Mouse (Mus musculus) midbrain, embryonic 14.5 days (tissue): ENCODE measurements around the gene Clcn1. TPM values are rescaled to one million over a fixed set of nuclear protein-coding genes. Genes with fewer than 3 reads are reported as not detected.

Source experiments
- ATAC-seq: fragments of 200-750 bp; cut with Nextera tagmentation; 2 replicates; pipeline ENCODE4 v1.8.0; 2017; ENCODE audit warnings: moderate number of reproducible peaks, moderate library complexity; ENCODE audit not compliant: low FRiP score, low TSS enrichment
- DNase-seq: peaks from one replicate; pipeline ENCODE4 v3.0.0-alpha.2; 2015
- H3K27ac ChIP-seq: fragments of 300-500 bp; sonication (generic); replicated peaks from 2 replicates; pipeline ENCODE4 v1.5.1; 2014; ENCODE audit warnings: mild to moderate bottlenecking, low read depth, low read length, moderate library complexity
- H3K27me3 ChIP-seq: fragments of 300-500 bp; sonication (generic); 2 replicates; pipeline ENCODE4 v1.6.1; 2014; ENCODE audit warnings: low read length, control low read depth, mixed read lengths; ENCODE audit not compliant: control insufficient read depth, insufficient read depth
- H3K36me3 ChIP-seq: fragments of 300-500 bp; sonication (generic); 2 replicates; pipeline ENCODE4 v1.6.1; 2014; ENCODE audit warnings: low read length, control low read depth; ENCODE audit not compliant: control insufficient read depth, insufficient read depth
- H3K4me1 ChIP-seq: fragments of 300-500 bp; sonication (generic); 2 replicates; pipeline ENCODE4 v1.6.1; 2014; ENCODE audit warnings: mild to moderate bottlenecking, antibody characterized with exemption, low read length, control low read depth; ENCODE audit not compliant: control insufficient read depth, insufficient read depth
- H3K4me2 ChIP-seq: fragments of 300-500 bp; sonication (generic); 2 replicates; pipeline ENCODE4 v1.6.1; 2014; ENCODE audit warnings: mild to moderate bottlenecking, low read length, moderate library complexity
- H3K4me3 ChIP-seq: fragments of 300-500 bp; sonication (generic); replicated peaks from 2 replicates; pipeline ENCODE4 v1.5.1; 2014; ENCODE audit warnings: low read depth, low read length
- H3K9ac ChIP-seq: fragments of 300-500 bp; sonication (generic); replicated peaks from 2 replicates; pipeline ENCODE4 v1.6.1; 2014; ENCODE audit warnings: mild to moderate bottlenecking, low read length, moderate library complexity
- H3K9me3 ChIP-seq: fragments of 300-500 bp; sonication (generic); 2 replicates; pipeline ENCODE4 v1.6.1; 2016; ENCODE audit warnings: low read length, control low read depth, mixed read lengths; ENCODE audit not compliant: control insufficient read depth
- WGBS: fragments of 180-500 bp; shearing (Covaris S2); extraction: QIAGEN DNeasy Blood & Tissue Kit; methylation state at CpG from one replicate; pipeline ENCODE4 v1.1.7; 2014; 5-methylcytosine and 5-hydroxymethylcytosine counted together
- polyA plus RNA-seq: library from polyadenylated mRNA; unstranded; fragments of >200 nt; fragmentation: Nextera tagmentation; extraction: Ambion mirVana; gene quantifications from 2 replicates; pipeline ENCODE4 v1.2.1, GENCODE M21; 2014

Clcn1 gene
- polyA plus RNA-seq, 1 experiment from 2014 or later = 2.8 TPM

GRCm38 (mm10) chr6:42364066-42364465 lies 77.6 kb downstream of the Clcn1 start:
- no peak overlapping the region for H3K9ac ChIP-seq
- ATAC-seq (no peak), DNase-seq (no peak)
- H3K4me3 ChIP-seq = no peak overlapping the region
- WGBS = 85% methylated on average over 4 of the region's 4 CpGs
- H3K4me2 ChIP-seq = no peak overlapping the region
- H3K27me3 ChIP-seq = no peaks in the 10 kb centered on the region
- peaks cover 14% of the 10 kb centered on the region for H3K36me3 ChIP-seq
- no peaks in the 10 kb centered on the region for H3K9me3 ChIP-seq
- H3K4me1 ChIP-seq = no peaks in the 10 kb centered on the region
- H3K27ac ChIP-seq = no peak overlapping the region

- no peak overlapping the region for H3K9ac ChIP-seq
- H3K4me3 ChIP-seq = no peak overlapping the region
- H3K9me3 ChIP-seq = no peaks in the 10 kb centered on the region
- no peaks in the 10 kb centered on the region for H3K27me3 ChIP-seq
- no peaks in the 10 kb centered on the region for H3K4me1 ChIP-seq
- DNase-seq (no peak), ATAC-seq (no peak)
- WGBS = 93% methylated on average over 15 of the region's 15 CpGs
- peaks cover 8% of the 10 kb centered on the region; the same call in 1 of the 2 replicates for H3K36me3 ChIP-seq
- H3K4me2 ChIP-seq = no peak overlapping the region
- H3K27ac ChIP-seq = no peak overlapping the region
Observed at GRCm38 (mm10) chr6:42364607-42365006, 78.1 kb downstream of the Clcn1 start.

GRCm38 (mm10) chr6:42365215-42365614 lies 78.7 kb downstream of the Clcn1 start:
- Histone ChIP-seq H3K4me1 (no peaks in the 10 kb centered on the region), H3K27me3 (no peaks in the 10 kb centered on the region), H3K27ac (no peak overlapping the region), H3K36me3 (peaks cover 3% of the 10 kb centered on the region; the same call in 1 of the 2 replicates), H3K4me2 (no peak overlapping the region), H3K9ac (no peak overlapping the region), H3K9me3 (no peaks in the 10 kb centered on the region), H3K4me3 (no peak overlapping the region)
- 85% methylated on average over 6 of the region's 6 CpGs for WGBS
- ATAC-seq = no peak
- DNase-seq = no peak

Other genes starting within 250 kb of the Clcn1 start
- gene Sva, start 248.3 kb upstream of the Clcn1 start, polyA plus RNA-seq = not detected in 2 replicates
- not detected in 2 replicates for gene Tas2r139, start 145.7 kb upstream of the Clcn1 start, polyA plus RNA-seq
- not detected in 2 replicates for gene Tas2r144, start 71.4 kb upstream of the Clcn1 start, polyA plus RNA-seq
- 8.4 and 10.2 TPM in 2 replicates for gene Gstk1, start 40.8 kb upstream of the Clcn1 start, polyA plus RNA-seq
- gene Tmem139, start 24.7 kb upstream of the Clcn1 start, polyA plus RNA-seq = 0.18 TPM in 1 of 2 replicates, not detected in the other
- 41.9 and 51.0 TPM in 2 replicates for gene Casp2, start 21.7 kb upstream of the Clcn1 start, polyA plus RNA-seq
- gene Fam131b, start 38.0 kb downstream of the Clcn1 start, polyA plus RNA-seq = 4.6 and 6.2 TPM in 2 replicates
- gene Zyx, start 62.9 kb downstream of the Clcn1 start, polyA plus RNA-seq = 42.1 and 55.7 TPM in 2 replicates
- gene Epha1, start 86.6 kb downstream of the Clcn1 start, polyA plus RNA-seq = 0.09 and 0.14 TPM in 2 replicates
- gene Tas2r143, start 113.6 kb downstream of the Clcn1 start, polyA plus RNA-seq = not detected in 2 replicates
- not detected in 2 replicates for gene Tas2r135, start 118.7 kb downstream of the Clcn1 start, polyA plus RNA-seq
- gene Tas2r126, start 147.8 kb downstream of the Clcn1 start, polyA plus RNA-seq = not detected in 2 replicates
- not detected in 2 replicates for gene Olfr458, start 178.5 kb downstream of the Clcn1 start, polyA plus RNA-seq
- gene Olfr457, start 189.7 kb downstream of the Clcn1 start, polyA plus RNA-seq = 0.20 TPM in 1 of 2 replicates, not detected in the other
- gene Olfr456, start 200.5 kb downstream of the Clcn1 start, polyA plus RNA-seq = not detected in 2 replicates